ENCODE assay signal across 7 mouse cellular contexts in genomic region chr12:12622712-12623292, GRCm38 (mm10).
DNase-seq lines count a peak whose midpoint lies in the region; ATAC-seq and TF ChIP-seq lines count a peak whose summit lies in the region.

No protein-coding gene starts in this region.

- H3K4me2 ChIP-seq in midbrain, embryonic 15.5 days, result no peak overlapping the region

- no peaks in the 10 kb centered on the region for H3K9me3 ChIP-seq in limb, embryonic 10.5 days (replicated peaks)
- no peaks in the 10 kb centered on the region for H3K9me3 ChIP-seq in midbrain, embryonic 15.5 days

- H3K36me3 ChIP-seq in limb, embryonic 10.5 days, result no peaks in the 10 kb centered on the region
- H3K36me3 ChIP-seq in midbrain, embryonic 15.5 days (replicated peaks), result no peaks in the 10 kb centered on the region
- H3K36me3 ChIP-seq in splenic B cell, adult 2 months (ENCODE audit: control insufficient read depth, insufficient read depth, low read length, poor library complexity, severe bottlenecking), result no peaks in the 10 kb centered on the region

- H3K27me3 ChIP-seq in limb, embryonic 10.5 days (ENCODE audit: low read depth, poor library complexity, severe bottlenecking), result no peaks in the 10 kb centered on the region
- H3K27me3 ChIP-seq in midbrain, embryonic 15.5 days (replicated peaks), result no peaks in the 10 kb centered on the region
- no peaks in the 10 kb centered on the region for H3K27me3 ChIP-seq in splenic B cell, adult 2 months (ENCODE audit: control insufficient read depth, insufficient read depth, low read length, poor library complexity, severe bottlenecking)

- ATAC-seq in granulocyte monocyte progenitor cell, adult 5-6 weeks (replicated peaks; ENCODE audit: poor library complexity, severe bottlenecking), result peak; percentile 60
- peak; percentile 83 for ATAC-seq in midbrain, embryonic 15.5 days (replicated peaks)

- H3K9ac ChIP-seq in midbrain, embryonic 15.5 days, result no peak overlapping the region

- no peak overlapping the region for H3K27ac ChIP-seq in bone marrow, adult 2 months (ENCODE audit: control insufficient read depth, insufficient read depth, low read depth, low read length, poor library complexity)
- H3K27ac ChIP-seq in limb, embryonic 10.5 days, result peak overlapping the region; percentile 22
- H3K27ac ChIP-seq in midbrain, embryonic 15.5 days, result 0 out of 2 replicates have a peak overlapping the region, but pooled peaks have one; percentile 35

- DNase-seq in embryo, embryonic 9.5 days (ENCODE audit: extremely low spot score), result peak; percentile 85
- DNase-seq in kidney, adult 8-10 months, result peak; percentile 55 to 80
- peak; percentile 83 for DNase-seq in limb, embryonic 10.5 days (ENCODE audit: low spot score)
- peak; percentile 62 for DNase-seq in splenic B cell, adult 2 months (ENCODE audit: low read depth, low spot score)

- no peak overlapping the region for H3K4me3 ChIP-seq in bone marrow, adult 2 months (replicated peaks; ENCODE audit: control insufficient read depth, low read depth, low read length)
- H3K4me3 ChIP-seq in limb, embryonic 10.5 days, result no peak overlapping the region
- no peak overlapping the region for H3K4me3 ChIP-seq in midbrain, embryonic 15.5 days

- TF ChIP-seq POLR2A in bone marrow, adult 2 months (IDR thresholded peaks at IDR 0.05; ENCODE audit: borderline replicate concordance, control insufficient read depth, low read depth, low read length), result no peak

- H3K4me1 ChIP-seq in bone marrow, adult 2 months (ENCODE audit: control insufficient read depth, insufficient read depth, low read length), result no peaks in the 10 kb centered on the region
- H3K4me1 ChIP-seq in limb, embryonic 10.5 days, result peaks cover 55% of the 10 kb centered on the region
- peaks cover 11% of the 10 kb centered on the region for H3K4me1 ChIP-seq in midbrain, embryonic 15.5 days

- WGBS in bone marrow, adult 2 months, result 29% methylated on average over 5 of the region's 5 CpGs
- 27% methylated on average over 5 of the region's 5 CpGs for WGBS in limb, embryonic 10.5 days
- 12% methylated on average over 5 of the region's 5 CpGs for WGBS in midbrain, embryonic 15.5 days

- TF ChIP-seq CTCF in bone marrow, adult 2 months (IDR thresholded peaks at IDR 0.05; ENCODE audit: control insufficient read depth, insufficient read depth, low read length), result peak; percentile 51
